Mouse (Mus musculus): ENCODE results near the gene G3bp1.

- TF ChIP-seq CTCF (IDR thresholded peaks at IDR 0.05; ENCODE audit: low read depth) (no peak), EP300 (IDR thresholded peaks at IDR 0.05; ENCODE audit: low read depth) (no peak)
Observed at GRCm38 (mm10) chr11:55469923-55470691, 622 bp downstream of the G3bp1 start.
